Mouse (Mus musculus) heart, embryonic 16.5 days (tissue): ENCODE measurements around the gene Tgfb3. TPM values are rescaled to one million over a fixed set of nuclear protein-coding genes. Genes with fewer than 3 reads are reported as not detected.

ENCODE experiments used
- ATAC-seq: fragments of 200-750 bp; cut with Nextera tagmentation; replicated peaks from 2 replicates; pipeline ENCODE4 v1.8.0; 2017; ENCODE audit warnings: moderate number of reproducible peaks; ENCODE audit not compliant: insufficient read depth, low FRiP score; ENCODE audit errors: extremely low read depth
- H3K27ac ChIP-seq: fragments of 300-500 bp; sonication (generic); 2 replicates; pipeline ENCODE4 v1.5.1; 2014; ENCODE audit warnings: mild to moderate bottlenecking, low read length, control low read depth, moderate library complexity
- H3K27me3 ChIP-seq: fragments of 300-500 bp; sonication (generic); 2 replicates; pipeline ENCODE4 v1.6.1; 2014; ENCODE audit warnings: low read length, mixed read lengths; ENCODE audit not compliant: control insufficient read depth, insufficient read depth
- H3K36me3 ChIP-seq: fragments of 300-500 bp; sonication (generic); 2 replicates; pipeline ENCODE4 v1.6.1; 2014; ENCODE audit not compliant: control insufficient read depth, insufficient read depth
- H3K4me1 ChIP-seq: fragments of 300-500 bp; sonication (generic); 2 replicates; pipeline ENCODE4 v1.6.1; 2014; ENCODE audit warnings: low read length, mixed read lengths; ENCODE audit not compliant: control insufficient read depth, insufficient read depth
- H3K4me2 ChIP-seq: fragments of 300-500 bp; sonication (generic); 2 replicates; pipeline ENCODE4 v1.6.1; 2014; ENCODE audit warnings: low read depth, mild to moderate bottlenecking, control low read depth, low read length
- H3K4me3 ChIP-seq: fragments of 300-500 bp; sonication (generic); 2 replicates; pipeline ENCODE4 v1.5.1; 2014; ENCODE audit warnings: mild to moderate bottlenecking, control low read depth, low read length
- H3K9ac ChIP-seq: fragments of 300-500 bp; sonication (generic); 2 replicates; pipeline ENCODE4 v1.6.1; 2014; ENCODE audit warnings: low read length, control low read depth
- H3K9me3 ChIP-seq: fragments of 300-500 bp; sonication (generic); replicated peaks from 2 replicates; pipeline ENCODE4 v1.6.1; 2016; ENCODE audit warnings: low read length; ENCODE audit not compliant: control insufficient read depth
- WGBS: fragments of 180-500 bp; shearing (Covaris S2); extraction: QIAGEN DNeasy Blood & Tissue Kit; methylation state at CpG from one replicate; pipeline ENCODE4 v1.1.7; 2014; 5-methylcytosine and 5-hydroxymethylcytosine counted together
- polyA plus RNA-seq: library from polyadenylated mRNA; unstranded; fragments of >200 nt; fragmentation: Nextera tagmentation; extraction: Ambion mirVana; gene quantifications from 2 replicates; pipeline ENCODE4 v1.2.1, GENCODE M21; 2015

Tgfb3 gene
- polyA plus RNA-seq, 1 experiment from 2014 or later, result 23.9 TPM

- H3K27me3 ChIP-seq, result no peaks in the 10 kb centered on the region
- H3K4me2 ChIP-seq, result peak overlapping the region; percentile 46
- H3K27ac ChIP-seq, result peak overlapping the region; percentile 93
- peak overlapping the region; percentile 67 for H3K9ac ChIP-seq
- 33% methylated on average over 11 of the region's 11 CpGs for WGBS
- peaks cover 42% of the 10 kb centered on the region for H3K4me1 ChIP-seq
- ATAC-seq, result peak; percentile 86
- H3K4me3 ChIP-seq, result no peak overlapping the region
- no peaks in the 10 kb centered on the region for H3K36me3 ChIP-seq
- H3K9me3 ChIP-seq, result no peaks in the 10 kb centered on the region
Measured at GRCm38 (mm10) chr12:86104297-86104696, 25.5 kb upstream of the Tgfb3 start.

- H3K4me1 ChIP-seq, result peaks cover 42% of the 10 kb centered on the region
- H3K27me3 ChIP-seq, result no peaks in the 10 kb centered on the region
- 33% methylated on average over 8 of the region's 8 CpGs for WGBS
- H3K27ac ChIP-seq, result peak overlapping the region; percentile 93
- H3K9me3 ChIP-seq, result no peaks in the 10 kb centered on the region
- no peak overlapping the region for H3K4me3 ChIP-seq
- peak overlapping the region; percentile 54 for H3K9ac ChIP-seq
- no peaks in the 10 kb centered on the region for H3K36me3 ChIP-seq
- peak; percentile 24 for ATAC-seq
- peak overlapping the region; percentile 15; the same call in 1 of the 2 replicates for H3K4me2 ChIP-seq
Measured at GRCm38 (mm10) chr12:86103852-86104251, 25.0 kb upstream of the Tgfb3 start.

GRCm38 (mm10) chr12:86103391-86103790, 24.6 kb upstream of the Tgfb3 start:
- Histone ChIP-seq H3K27ac (peak overlapping the region; percentile 93), H3K4me1 (peaks cover 42% of the 10 kb centered on the region), H3K36me3 (no peaks in the 10 kb centered on the region), H3K27me3 (no peaks in the 10 kb centered on the region), H3K4me3 (no peak overlapping the region), H3K9me3 (no peaks in the 10 kb centered on the region), H3K4me2 (peak overlapping the region; percentile 15; the same call in 1 of the 2 replicates), H3K9ac (peak overlapping the region; percentile 54)
- no peak for ATAC-seq
- WGBS, result 51% methylated on average over 11 of the region's 11 CpGs

GRCm38 (mm10) chr12:86102686-86103085, 23.8 kb upstream of the Tgfb3 start:
- Histone ChIP-seq H3K9ac (peak overlapping the region; percentile 22; the same call in 1 of the 2 replicates), H3K27ac (peak overlapping the region; percentile 93), H3K27me3 (no peaks in the 10 kb centered on the region), H3K9me3 (no peaks in the 10 kb centered on the region), H3K4me3 (no peak overlapping the region), H3K36me3 (no peaks in the 10 kb centered on the region), H3K4me1 (peaks cover 47% of the 10 kb centered on the region), H3K4me2 (no peak overlapping the region)
- ATAC-seq, result no peak
- WGBS, result 74% methylated on average over 8 of the region's 8 CpGs

- Histone ChIP-seq H3K9me3 (no peaks in the 10 kb centered on the region), H3K27ac (peak overlapping the region; percentile 40), H3K4me3 (no peak overlapping the region), H3K4me2 (no peak overlapping the region), H3K9ac (no peak overlapping the region), H3K27me3 (no peaks in the 10 kb centered on the region), H3K4me1 (peaks cover 54% of the 10 kb centered on the region), H3K36me3 (no peaks in the 10 kb centered on the region)
- 63% methylated on average over 3 of the region's 3 CpGs for WGBS
- ATAC-seq, result no peak
Measured at GRCm38 (mm10) chr12:86100711-86101110, 21.9 kb upstream of the Tgfb3 start.

- ATAC-seq, result no peak
- no peak overlapping the region for H3K4me3 ChIP-seq
- no peaks in the 10 kb centered on the region for H3K9me3 ChIP-seq
- no peaks in the 10 kb centered on the region for H3K36me3 ChIP-seq
- no peaks in the 10 kb centered on the region for H3K27me3 ChIP-seq
- 53% methylated on average over 11 of the region's 11 CpGs for WGBS
- H3K4me1 ChIP-seq, result peaks cover 33% of the 10 kb centered on the region
- 0 out of 2 replicates have a peak overlapping the region, but pooled peaks have one; percentile 17 for H3K9ac ChIP-seq
- peak overlapping the region; percentile 11; the same call in 1 of the 2 replicates for H3K4me2 ChIP-seq
- H3K27ac ChIP-seq, result peak overlapping the region; percentile 80
Measured at GRCm38 (mm10) chr12:86097781-86098180, 18.9 kb upstream of the Tgfb3 start.

GRCm38 (mm10) chr12:86095806-86096205, 17.0 kb upstream of the Tgfb3 start:
- H3K36me3 ChIP-seq, result no peaks in the 10 kb centered on the region
- no peak overlapping the region for H3K27ac ChIP-seq
- H3K9me3 ChIP-seq, result no peaks in the 10 kb centered on the region
- H3K9ac ChIP-seq, result no peak overlapping the region
- H3K4me1 ChIP-seq, result peaks cover 29% of the 10 kb centered on the region
- 83% methylated on average over 4 of the region's 4 CpGs for WGBS
- no peaks in the 10 kb centered on the region for H3K27me3 ChIP-seq
- no peak overlapping the region for H3K4me2 ChIP-seq
- H3K4me3 ChIP-seq, result no peak overlapping the region
- ATAC-seq, result no peak

GRCm38 (mm10) chr12:86094075-86094474, 15.2 kb upstream of the Tgfb3 start:
- Histone ChIP-seq H3K4me3 (no peak overlapping the region), H3K4me1 (peaks cover 24% of the 10 kb centered on the region), H3K9ac (no peak overlapping the region), H3K4me2 (no peak overlapping the region), H3K27me3 (no peaks in the 10 kb centered on the region), H3K27ac (no peak overlapping the region), H3K36me3 (peaks cover 3% of the 10 kb centered on the region), H3K9me3 (no peaks in the 10 kb centered on the region)
- no peak for ATAC-seq
- 86% methylated on average over 4 of the region's 4 CpGs for WGBS

- peak overlapping the region; percentile 6; the same call in 1 of the 2 replicates for H3K9ac ChIP-seq
- H3K9me3 ChIP-seq, result no peaks in the 10 kb centered on the region
- peak overlapping the region; percentile 19; the same call in 1 of the 2 replicates for H3K4me3 ChIP-seq
- ATAC-seq, result peak; percentile 43; the same call in 1 of the 2 replicates
- H3K4me2 ChIP-seq, result peak overlapping the region; percentile 51
- peaks cover 7% of the 10 kb centered on the region for H3K36me3 ChIP-seq
- H3K27me3 ChIP-seq, result no peaks in the 10 kb centered on the region
- H3K4me1 ChIP-seq, result peaks cover 19% of the 10 kb centered on the region
- peak overlapping the region; percentile 86 for H3K27ac ChIP-seq
- 36% methylated on average over 18 of the region's 18 CpGs for WGBS
Measured at GRCm38 (mm10) chr12:86091601-86092132, 12.8 kb upstream of the Tgfb3 start.
